Mouse (Mus musculus) CH12.LX (cell line): ENCODE measurements around the gene Cxcr5.

Source experiments
- CHD1 ChIP-seq: IDR thresholded peaks from 2 replicates; pipeline ENCODE4 v1.6.1; 2012; ENCODE audit warnings: low read depth, low read length, improper control_type of control experiment, inconsistent platforms
- CTCF ChIP-seq, 2 experiments: IDR thresholded peaks in 1 of 2; conservative IDR thresholded peaks in 1 of 2; 2 replicates each; pipeline ENCODE4 v1.5.1; 2011 to 2012; ENCODE audit warnings: low read depth in 2 of 2, low read length in 2 of 2, improper control_type of control experiment in 1 of 2, inconsistent platforms in 1 of 2, mild to moderate bottlenecking in 1 of 2, moderate library complexity in 1 of 2
- EP300 ChIP-seq: IDR thresholded peaks from 2 replicates; pipeline ENCODE4 v1.6.1; 2011; ENCODE audit warnings: low read length, improper control_type of control experiment
- MAX ChIP-seq: IDR thresholded peaks from 2 replicates; pipeline ENCODE4 v1.6.1; 2011; ENCODE audit warnings: low read length, improper control_type of control experiment
- MEF2A ChIP-seq: IDR thresholded peaks from 2 replicates; pipeline ENCODE4 v1.6.1; 2014; ENCODE audit warnings: low read depth, mild to moderate bottlenecking, inconsistent platforms, low read length, improper control_type of control experiment, borderline replicate concordance
- MYC ChIP-seq: IDR thresholded peaks from 2 replicates; pipeline ENCODE4 v1.6.1; 2011; ENCODE audit warnings: low read depth, mild to moderate bottlenecking, improper control_type of control experiment, low read length
- POLR2A ChIP-seq: IDR thresholded peaks from 2 replicates; pipeline ENCODE4 v1.6.1; 2011; ENCODE audit warnings: low read depth, mild to moderate bottlenecking, improper control_type of control experiment, low read length
- POLR2AphosphoS2 ChIP-seq: IDR thresholded peaks from 2 replicates; pipeline ENCODE4 v1.6.1; 2011; ENCODE audit warnings: low read depth, low read length, improper control_type of control experiment
- RAD21 ChIP-seq: IDR thresholded peaks from 2 replicates; pipeline ENCODE4 v1.6.1; 2011; ENCODE audit warnings: low read depth, mild to moderate bottlenecking, low read length, improper control_type of control experiment, moderate library complexity
- SIN3A ChIP-seq: IDR thresholded peaks from 2 replicates; pipeline ENCODE4 v1.6.1; 2012; ENCODE audit warnings: low read length, improper control_type of control experiment, inconsistent platforms
- UBTF ChIP-seq: IDR thresholded peaks from 2 replicates; pipeline ENCODE4 v1.6.1; 2012; ENCODE audit warnings: low read depth, mild to moderate bottlenecking, inconsistent platforms, low read length, improper control_type of control experiment, moderate library complexity
- ZC3H11A ChIP-seq: IDR thresholded peaks from 2 replicates; pipeline ENCODE4 v1.6.1; 2012; ENCODE audit warnings: low read depth, mild to moderate bottlenecking, inconsistent platforms, low read length, improper control_type of control experiment
- ZKSCAN1 ChIP-seq: IDR thresholded peaks from 2 replicates; pipeline ENCODE4 v1.6.1; 2012; ENCODE audit warnings: low read depth, inconsistent platforms, low read length, improper control_type of control experiment, borderline replicate concordance
- ZNF384 ChIP-seq: IDR thresholded peaks from 2 replicates; pipeline ENCODE4 v1.6.1; 2012; ENCODE audit warnings: low read depth, low read length, improper control_type of control experiment, inconsistent platforms

DNA sequence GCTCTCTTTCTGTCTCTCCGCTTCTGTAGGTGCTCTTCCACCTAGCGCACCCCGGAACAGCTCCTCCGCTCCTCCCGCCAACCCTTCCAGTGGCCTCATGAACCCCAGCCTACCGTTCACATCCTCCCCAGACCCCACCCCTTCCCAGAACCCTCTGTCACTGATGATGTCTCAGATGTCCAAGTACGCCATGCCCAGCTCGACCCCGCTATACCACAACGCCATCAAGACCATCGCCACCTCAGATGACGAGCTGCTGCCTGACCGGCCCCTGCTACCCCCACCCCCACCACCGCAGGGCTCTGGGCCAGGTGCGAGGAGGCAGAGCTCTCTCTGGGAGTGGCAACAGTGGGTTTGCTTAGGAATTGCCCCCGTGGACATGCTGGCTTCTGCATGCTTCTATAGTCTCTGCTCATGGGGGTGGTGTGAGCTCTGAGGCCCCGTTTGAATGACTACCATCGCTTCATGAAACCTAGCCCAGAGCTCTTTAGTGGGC is 53.5 kb downstream of the Cxcr5 start:
- TF ChIP-seq MAX (no peak), CTCF (conservative IDR thresholded peaks at IDR 0.05 in 1 of 2, IDR thresholded peaks at IDR 0.05 in 1 of 2; ENCODE audit: low read depth in 2 of 2, low read length in 2 of 2) (no peak), MYC (no peak), RAD21 (no peak), SIN3A (no peak), POLR2AphosphoS2 (no peak), CHD1 (no peak), UBTF (no peak), ZNF384 (no peak), EP300 (no peak), ZKSCAN1 (no peak), ZC3H11A (no peak), MEF2A (no peak), POLR2A (no peak)
